Mouse (Mus musculus) hindbrain, embryonic 12.5 days (tissue): ENCODE results near the gene Shisa5. TPM values are rescaled to one million over a fixed set of nuclear protein-coding genes. Genes with fewer than 3 reads are reported as not detected.
A peak's percentile ranks its signal among the peaks of the same experiment; 100 is the strongest.

Source experiments
- ATAC-seq: fragments of 200-750 bp; cut with Nextera tagmentation; 2 replicates; pipeline ENCODE4 v1.8.0; 2017; ENCODE audit warnings: moderate TSS enrichment; ENCODE audit not compliant: low FRiP score
- H3K27ac ChIP-seq: fragments of 300-500 bp; sonication (generic); 2 replicates; pipeline ENCODE4 v1.5.1; 2016; ENCODE audit warnings: mild to moderate bottlenecking
- H3K27me3 ChIP-seq: fragments of 300-500 bp; sonication (generic); 2 replicates; pipeline ENCODE4 v1.6.1; 2016; ENCODE audit warnings: mild to moderate bottlenecking
- H3K36me3 ChIP-seq: fragments of 300-500 bp; sonication (generic); 2 replicates; pipeline ENCODE4 v1.6.1; 2016; ENCODE audit warnings: mild to moderate bottlenecking
- H3K4me1 ChIP-seq: fragments of 300-500 bp; sonication (generic); 2 replicates; pipeline ENCODE4 v1.6.1; 2016
- H3K4me2 ChIP-seq: fragments of 300-500 bp; sonication (generic); replicated peaks from 2 replicates; pipeline ENCODE4 v1.6.1; 2016; ENCODE audit warnings: mild to moderate bottlenecking
- H3K4me3 ChIP-seq: fragments of 300-500 bp; sonication (generic); 2 replicates; pipeline ENCODE4 v1.5.1; 2016; ENCODE audit warnings: mild to moderate bottlenecking
- H3K9ac ChIP-seq: fragments of 300-500 bp; sonication (generic); 2 replicates; pipeline ENCODE4 v1.6.1; 2016; ENCODE audit warnings: mild to moderate bottlenecking, moderate library complexity
- H3K9me3 ChIP-seq: fragments of 300-500 bp; sonication (generic); replicated peaks from 2 replicates; pipeline ENCODE4 v1.6.1; 2016; ENCODE audit warnings: mild to moderate bottlenecking
- WGBS: fragments of 180-500 bp; shearing (Covaris S2); methylation state at CpG from one replicate; pipeline ENCODE4 v1.1.7; 2016; 5-methylcytosine and 5-hydroxymethylcytosine counted together
- polyA plus RNA-seq: library from polyadenylated mRNA; unstranded; fragments of >200 nt; fragmentation: Nextera tagmentation; extraction: Ambion mirVana; gene quantifications from 2 replicates; pipeline ENCODE4 v1.2.1, GENCODE M21; 2016

The Shisa5 gene
- 52.3 and 56.6 TPM in 2 replicates for polyA plus RNA-seq

DNA sequence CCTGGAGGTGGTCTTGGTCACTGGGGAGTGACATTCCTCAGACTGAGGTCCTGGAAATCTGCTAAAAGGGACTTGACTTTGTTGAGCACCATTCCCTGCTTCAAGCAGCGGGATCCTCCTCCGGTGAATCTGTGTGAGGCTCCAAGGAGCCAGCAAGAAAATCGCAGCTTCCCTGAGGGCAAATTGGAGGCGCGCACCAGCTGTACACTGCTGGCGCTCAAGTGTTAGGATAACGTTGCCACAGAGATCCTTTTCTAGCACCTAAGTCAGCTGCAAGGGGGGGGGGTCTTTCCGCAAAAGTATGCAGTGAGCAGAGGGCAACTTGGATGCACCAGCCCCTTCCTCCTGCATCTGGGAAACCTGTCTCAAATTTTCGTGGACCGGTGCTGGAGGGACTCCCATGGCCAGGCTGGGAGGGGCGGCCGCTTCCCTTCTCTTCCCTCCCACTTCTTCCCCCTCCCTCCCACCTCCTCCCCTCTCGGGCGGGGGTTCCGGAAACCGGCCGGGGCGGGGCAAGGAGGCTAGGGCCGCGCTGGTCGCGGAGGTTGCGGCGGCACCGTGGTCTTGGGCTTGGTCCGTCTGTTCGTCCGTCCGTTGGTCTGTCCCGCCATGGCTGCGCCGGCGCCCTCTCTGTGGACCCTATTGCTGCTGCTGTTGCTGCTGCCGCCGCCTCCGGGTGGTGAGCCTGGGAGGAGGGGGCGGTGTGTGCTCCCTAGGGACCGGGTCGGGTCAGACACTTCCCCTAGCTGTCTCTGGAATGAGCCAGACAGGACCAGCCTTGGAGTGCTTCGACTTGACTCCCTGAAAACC lies at the start of gene Shisa5:
Gene Shisa5 (plus strand): TSS at position 480 of the 810 bp plus-strand sequence.
- no peaks in the 10 kb centered on the region for H3K27me3 ChIP-seq
- no peaks in the 10 kb centered on the region for H3K9me3 ChIP-seq
- H3K9ac ChIP-seq, result peak within 1 kb of the TSS; percentile 69
- H3K4me2 ChIP-seq, result peak within 1 kb of the TSS; percentile 90
- no peak within 1 kb of the TSS for H3K27ac ChIP-seq
- H3K36me3 ChIP-seq, result no peaks in the 10 kb centered on the region
- WGBS, result under 1% methylated on average over 30 of the region's 40 CpGs
- peak within 1 kb of the TSS; percentile 53 for H3K4me3 ChIP-seq
- H3K4me1 ChIP-seq, result peaks cover 11% of the 10 kb centered on the region
- peak; percentile 79 for ATAC-seq

DNA sequence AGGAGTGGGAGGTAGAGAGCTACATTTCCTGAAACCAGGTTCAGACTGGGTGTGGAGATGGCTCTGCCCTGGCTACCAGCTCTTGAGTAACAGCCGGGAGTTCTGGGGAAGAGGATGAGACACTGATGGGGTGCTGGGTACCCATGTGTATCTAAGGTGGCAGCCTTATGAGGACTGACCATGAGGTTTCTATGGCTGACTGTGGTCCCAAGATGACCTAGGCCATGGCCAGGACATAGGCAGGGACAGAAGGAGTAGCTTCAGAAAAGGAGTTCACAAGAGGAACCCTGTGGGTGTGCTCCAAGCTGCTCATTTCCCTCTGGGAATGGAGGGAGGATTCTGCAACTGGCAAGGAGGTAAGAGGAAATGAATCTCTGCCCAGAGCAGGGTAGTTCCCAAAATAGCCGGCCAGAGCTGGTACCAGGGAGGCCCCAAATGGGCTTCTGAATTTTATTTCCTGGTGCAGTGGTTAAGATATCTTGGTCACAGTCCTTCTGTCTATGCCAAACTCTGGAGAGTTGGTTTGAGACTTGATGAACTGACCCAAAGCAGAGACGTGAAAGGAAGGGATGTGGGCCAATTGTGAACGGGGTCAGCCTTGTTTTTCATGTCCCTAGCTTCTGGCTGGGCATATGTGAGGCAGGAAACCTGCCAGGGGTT lies 48.4 kb upstream of the Shisa5 start:
- no peak overlapping the region for H3K27ac ChIP-seq
- no peak overlapping the region for H3K9ac ChIP-seq
- H3K27me3 ChIP-seq, result no peaks in the 10 kb centered on the region
- no peaks in the 10 kb centered on the region for H3K9me3 ChIP-seq
- WGBS, result 84% methylated on average over 4 of the region's 4 CpGs
- H3K4me2 ChIP-seq, result no peak overlapping the region
- H3K36me3 ChIP-seq, result no peaks in the 10 kb centered on the region
- peaks cover 18% of the 10 kb centered on the region for H3K4me1 ChIP-seq
- ATAC-seq, result no peak
- H3K4me3 ChIP-seq, result no peak overlapping the region

- Histone ChIP-seq H3K4me3 (no peak overlapping the region), H3K27me3 (no peaks in the 10 kb centered on the region), H3K27ac (no peak overlapping the region), H3K9me3 (no peaks in the 10 kb centered on the region), H3K36me3 (no peaks in the 10 kb centered on the region), H3K4me1 (peaks cover 18% of the 10 kb centered on the region), H3K9ac (no peak overlapping the region), H3K4me2 (no peak overlapping the region)
- WGBS, result 69% methylated on average over 7 of the region's 7 CpGs
- ATAC-seq, result no peak
Measured at GRCm38 (mm10) chr9:108990462-108990820, 47.9 kb upstream of the Shisa5 start.

- Histone ChIP-seq H3K36me3 (no peaks in the 10 kb centered on the region), H3K4me3 (peak within 1 kb of the TSS; percentile 53), H3K9ac (peak within 1 kb of the TSS; percentile 59), H3K27me3 (no peaks in the 10 kb centered on the region), H3K4me2 (peak within 1 kb of the TSS; percentile 71), H3K9me3 (no peaks in the 10 kb centered on the region), H3K4me1 (peaks cover 18% of the 10 kb centered on the region), H3K27ac (peak within 1 kb of the TSS; percentile 85)
- WGBS, result 2% methylated on average over 31 of the region's 31 CpGs
- peak; percentile 97 for ATAC-seq
Measured at GRCm38 (mm10) chr9:108991428-108992084, 46.8 kb upstream of the Shisa5 start, which contains the start of gene Pfkfb4. Gene Pfkfb4, plus strand, starts transcription at chr9:108991778.

DNA sequence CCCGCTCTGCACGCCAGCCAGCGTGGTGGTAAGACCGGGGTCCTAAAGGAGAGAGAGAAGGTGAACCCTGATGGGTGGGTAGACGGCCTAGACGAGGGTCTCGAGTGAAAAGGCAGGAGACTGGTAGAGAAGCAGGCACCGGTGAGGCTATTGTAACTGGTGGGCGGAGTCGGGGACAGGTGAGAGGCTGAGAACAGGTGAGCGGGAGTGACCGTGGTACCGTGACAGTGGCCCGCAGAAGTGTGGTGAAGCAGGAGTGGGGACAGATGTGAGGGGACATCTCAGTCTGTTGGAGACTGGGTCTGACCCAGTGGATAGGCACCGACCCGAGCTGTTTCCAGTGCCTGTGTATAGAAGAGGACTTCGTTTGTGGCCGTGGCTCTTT lies 46.3 kb upstream of the Shisa5 start:
- ATAC-seq, result peak; percentile 48; the same call in 1 of the 2 replicates
- H3K27ac ChIP-seq, result peak overlapping the region; percentile 64; the same call in 1 of the 2 replicates
- WGBS, result 10% methylated on average over 18 of the region's 18 CpGs

GRCm38 (mm10) chr9:108992620-108993361 lies 45.6 kb upstream of the Shisa5 start:
- H3K4me3 ChIP-seq, result peak overlapping the region; percentile 53

More for the DNA sequence above, 46.3 kb upstream of the Shisa5 start:
- Histone ChIP-seq H3K4me1 (peaks cover 18% of the 10 kb centered on the region), H3K27me3 (no peaks in the 10 kb centered on the region), H3K36me3 (no peaks in the 10 kb centered on the region), H3K9me3 (no peaks in the 10 kb centered on the region), H3K9ac (peak overlapping the region; percentile 59), H3K4me3 (peak overlapping the region; percentile 53), H3K4me2 (peak overlapping the region; percentile 71)

DNA sequence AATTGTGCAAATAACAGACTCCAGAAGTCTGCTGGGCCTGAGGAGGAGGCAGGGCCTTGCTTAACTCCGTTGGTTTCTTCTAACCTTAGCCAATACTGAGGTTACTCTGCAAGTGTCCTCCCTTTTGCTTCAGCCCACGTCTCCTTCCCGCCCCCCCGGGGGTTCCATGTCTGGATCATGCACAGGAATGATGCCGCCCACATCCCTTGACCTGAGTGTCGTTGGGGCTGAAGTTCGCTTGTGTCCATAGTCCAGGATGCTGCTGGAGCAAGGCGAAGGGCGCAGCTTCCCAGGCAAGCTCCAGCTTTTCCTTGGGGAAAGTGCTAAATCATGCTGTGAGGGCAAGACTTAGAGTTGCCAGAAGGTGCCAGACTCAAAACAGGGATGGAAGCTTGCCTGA lies 42.0 kb upstream of the Shisa5 start:
- Histone ChIP-seq H3K4me2 (no peak overlapping the region), H3K27me3 (no peaks in the 10 kb centered on the region), H3K4me3 (no peak overlapping the region), H3K9ac (no peak overlapping the region), H3K4me1 (peaks cover 9% of the 10 kb centered on the region), H3K9me3 (no peaks in the 10 kb centered on the region), H3K36me3 (no peaks in the 10 kb centered on the region), H3K27ac (no peak overlapping the region)
- WGBS, result 71% methylated on average over 9 of the region's 9 CpGs
- ATAC-seq, result no peak

More at GRCm38 (mm10) chr9:108992620-108993361, 45.6 kb upstream of the Shisa5 start:
- Histone ChIP-seq H3K9me3 (no peaks in the 10 kb centered on the region), H3K27ac (no peak overlapping the region), H3K4me2 (peak overlapping the region; percentile 71), H3K27me3 (no peaks in the 10 kb centered on the region), H3K4me1 (peaks cover 17% of the 10 kb centered on the region), H3K36me3 (no peaks in the 10 kb centered on the region), H3K9ac (no peak overlapping the region)
- 84% methylated on average over 9 of the region's 9 CpGs for WGBS
- ATAC-seq, result no peak

DNA sequence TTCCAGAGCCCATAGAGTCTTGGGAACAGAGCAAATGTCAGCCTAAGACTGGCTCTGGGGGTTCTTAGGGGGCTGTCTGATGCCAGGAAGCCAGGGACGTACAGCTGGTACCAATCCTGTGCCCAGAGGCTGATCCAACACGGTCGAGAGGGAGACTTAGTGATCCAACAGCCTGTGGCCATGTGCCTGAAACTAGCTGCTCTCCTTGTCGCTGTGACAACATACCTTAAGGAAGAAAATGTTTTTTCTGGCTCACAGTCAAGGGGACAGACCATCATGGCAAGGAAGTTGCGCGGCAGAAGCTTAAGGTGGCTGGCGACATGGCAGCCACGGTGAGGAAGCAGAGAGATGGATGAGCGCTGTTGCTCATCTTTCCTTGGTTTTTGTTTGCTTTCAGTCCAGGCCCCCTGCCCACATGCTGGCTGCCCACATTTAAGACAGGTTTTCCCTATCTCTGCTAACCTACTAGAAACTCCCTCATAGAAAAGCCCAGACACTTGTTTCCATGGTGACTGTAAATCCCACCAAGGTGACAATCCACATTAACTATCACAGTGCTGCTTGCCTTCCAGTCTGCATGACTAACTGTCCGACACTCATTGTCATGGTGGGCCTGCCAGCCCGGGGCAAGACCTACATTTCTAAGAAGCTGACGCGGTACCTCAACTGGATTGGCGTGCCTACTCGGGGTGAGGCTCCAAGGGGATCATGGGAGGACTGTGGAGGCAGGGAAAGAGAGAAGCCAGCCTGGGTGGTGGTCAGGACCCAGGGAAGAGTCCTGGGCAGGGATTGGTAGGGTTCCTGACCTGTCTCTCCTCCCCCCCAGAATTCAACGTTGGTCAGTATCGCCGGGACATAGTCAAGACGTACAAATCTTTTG lies 39.8 kb upstream of the Shisa5 start:
- H3K9ac ChIP-seq, result no peak overlapping the region
- no peak overlapping the region for H3K4me2 ChIP-seq
- no peak for ATAC-seq
- H3K36me3 ChIP-seq, result no peaks in the 10 kb centered on the region
- no peaks in the 10 kb centered on the region for H3K27me3 ChIP-seq
- no peak overlapping the region for H3K4me3 ChIP-seq
- WGBS, result 82% methylated on average over 19 of the region's 19 CpGs
- H3K4me1 ChIP-seq, result no peaks in the 10 kb centered on the region
- no peak overlapping the region; the same call in 1 of the 2 replicates for H3K27ac ChIP-seq
- H3K9me3 ChIP-seq, result no peaks in the 10 kb centered on the region

- no peak overlapping the region for H3K27ac ChIP-seq
- no peak overlapping the region for H3K9ac ChIP-seq
- no peaks in the 10 kb centered on the region for H3K36me3 ChIP-seq
- ATAC-seq, result no peak
- H3K4me1 ChIP-seq, result no peaks in the 10 kb centered on the region
- no peaks in the 10 kb centered on the region for H3K9me3 ChIP-seq
- H3K27me3 ChIP-seq, result no peaks in the 10 kb centered on the region
- WGBS, result 71% methylated on average over 4 of the region's 4 CpGs
- H3K4me3 ChIP-seq, result no peak overlapping the region
- H3K4me2 ChIP-seq, result no peak overlapping the region
Measured at GRCm38 (mm10) chr9:108999167-108999526, 39.2 kb upstream of the Shisa5 start.

- H3K27ac ChIP-seq, result no peak overlapping the region
- ATAC-seq, result peak; percentile 38; the same call in 1 of the 2 replicates
- 8% methylated on average over 3 of the region's 3 CpGs for WGBS
Measured at GRCm38 (mm10) chr9:109000726-109001125, 37.6 kb upstream of the Shisa5 start.

DNA sequence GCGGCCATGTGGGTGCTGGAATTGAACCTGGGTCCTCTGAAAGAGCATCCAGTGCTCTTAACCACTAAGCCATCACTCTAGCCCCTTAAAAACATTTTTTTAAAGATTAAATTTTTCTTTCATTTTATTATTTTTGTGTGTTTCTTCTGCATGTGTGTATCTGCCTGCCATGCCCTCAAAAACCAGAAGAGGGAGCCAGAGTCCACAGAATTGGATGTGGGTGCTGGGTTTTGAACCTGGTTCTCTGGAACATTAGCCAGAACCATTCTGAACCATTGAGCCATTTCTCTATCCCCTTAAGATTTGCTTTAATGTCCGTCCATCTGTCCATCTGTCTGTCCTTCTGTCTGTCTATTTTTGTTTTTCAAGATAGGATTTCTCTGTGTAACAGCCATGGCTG lies 35.2 kb upstream of the Shisa5 start:
- Histone ChIP-seq H3K36me3 (peaks cover 3% of the 10 kb centered on the region; the same call in 1 of the 2 replicates), H3K9ac (no peak overlapping the region), H3K4me1 (no peaks in the 10 kb centered on the region), H3K27ac (no peak overlapping the region), H3K4me3 (no peak overlapping the region), H3K4me2 (no peak overlapping the region), H3K27me3 (no peaks in the 10 kb centered on the region), H3K9me3 (no peaks in the 10 kb centered on the region)
- 51% methylated on average over 2 of the region's 2 CpGs for WGBS
- ATAC-seq, result no peak

More at GRCm38 (mm10) chr9:109000726-109001125, 37.6 kb upstream of the Shisa5 start:
- Histone ChIP-seq H3K27me3 (no peaks in the 10 kb centered on the region), H3K36me3 (no peaks in the 10 kb centered on the region), H3K4me2 (no peak overlapping the region), H3K9ac (no peak overlapping the region), H3K4me3 (no peak overlapping the region), H3K4me1 (no peaks in the 10 kb centered on the region), H3K9me3 (no peaks in the 10 kb centered on the region)
